Mouse (Mus musculus) forebrain, embryonic 14.5 days (tissue): ENCODE results near the gene Tango6. TPM values are rescaled to one million over a fixed set of nuclear protein-coding genes. Genes with fewer than 3 reads are reported as not detected.

Source experiments
- ATAC-seq: fragments of 200-750 bp; cut with Nextera tagmentation; 2 replicates; pipeline ENCODE4 v1.8.0; 2017; ENCODE audit warnings: mild to moderate bottlenecking, moderate library complexity
- DNase-seq: peaks from one replicate; pipeline ENCODE4 v3.0.0-alpha.2; 2015; ENCODE audit warnings: low spot score
- H3K27ac ChIP-seq: fragments of 300-500 bp; sonication (generic); 2 replicates; pipeline ENCODE4 v1.5.1; 2014; ENCODE audit warnings: low read depth, mild to moderate bottlenecking, control low read depth, low read length, moderate library complexity
- H3K27me3 ChIP-seq: fragments of 300-500 bp; sonication (generic); replicated peaks from 2 replicates; pipeline ENCODE4 v1.6.1; 2014; ENCODE audit warnings: low read length, control low read depth, mixed read lengths; ENCODE audit not compliant: control insufficient read depth, insufficient read depth
- H3K36me3 ChIP-seq: fragments of 300-500 bp; sonication (generic); 2 replicates; pipeline ENCODE4 v1.6.1; 2014; ENCODE audit warnings: low read length, control low read depth; ENCODE audit not compliant: control insufficient read depth, insufficient read depth
- H3K4me1 ChIP-seq: fragments of 300-500 bp; sonication (generic); 2 replicates; pipeline ENCODE4 v1.6.1; 2014; ENCODE audit warnings: antibody characterized with exemption, low read length, control low read depth; ENCODE audit not compliant: control insufficient read depth, insufficient read depth
- H3K4me2 ChIP-seq: fragments of 300-500 bp; sonication (generic); 2 replicates; pipeline ENCODE4 v1.6.1; 2014; ENCODE audit warnings: mild to moderate bottlenecking, control low read depth, low read length
- H3K4me3 ChIP-seq: fragments of 300-500 bp; sonication (generic); 2 replicates; pipeline ENCODE4 v1.5.1; 2014; ENCODE audit warnings: low read depth, low read length, control low read depth
- H3K9ac ChIP-seq: fragments of 300-500 bp; sonication (generic); 2 replicates; pipeline ENCODE4 v1.6.1; 2014; ENCODE audit warnings: mild to moderate bottlenecking, low read length, control low read depth, moderate library complexity
- H3K9me3 ChIP-seq: fragments of 300-500 bp; sonication (generic); replicated peaks from 2 replicates; pipeline ENCODE4 v1.6.1; 2016; ENCODE audit warnings: low read length, control low read depth, mixed read lengths; ENCODE audit not compliant: control insufficient read depth
- WGBS: fragments of 180-500 bp; shearing (Covaris S2); extraction: QIAGEN DNeasy Blood & Tissue Kit; methylation state at CpG from one replicate; pipeline ENCODE4 v1.1.7; 2014; 5-methylcytosine and 5-hydroxymethylcytosine counted together
- polyA plus RNA-seq: library from polyadenylated mRNA; unstranded; fragments of >200 nt; fragmentation: Nextera tagmentation; extraction: Ambion mirVana; gene quantifications from 2 replicates; pipeline ENCODE4 v1.2.1, GENCODE M21; 2014

The Tango6 gene
- polyA plus RNA-seq, 1 experiment from 2014 or later, result 2.4 TPM

DNA sequence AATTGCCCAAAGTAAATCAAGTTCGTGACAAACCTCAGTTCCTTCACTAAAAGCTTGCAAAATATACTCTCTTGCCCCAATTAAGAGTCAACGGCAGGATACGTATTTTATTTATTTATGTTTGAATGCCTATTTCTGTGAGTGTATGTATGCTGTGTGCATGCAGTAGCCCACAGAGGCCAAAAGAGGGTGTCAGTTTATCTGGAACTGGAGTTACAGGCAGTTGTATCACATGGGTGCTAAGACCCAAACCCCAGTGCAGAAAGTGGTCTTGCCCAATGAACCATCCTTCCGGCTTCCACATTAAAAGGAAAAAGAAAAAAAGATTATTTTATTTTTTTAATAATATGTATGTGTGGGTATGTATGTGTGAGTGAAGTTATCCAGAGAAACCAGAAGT, 1.5 kb downstream of the Tango6 start:
- DNase-seq, result no peak
- Histone ChIP-seq H3K9ac (no peak overlapping the region), H3K27me3 (no peaks in the 10 kb centered on the region), H3K9me3 (no peaks in the 10 kb centered on the region), H3K4me3 (no peak overlapping the region), H3K36me3 (no peaks in the 10 kb centered on the region), H3K4me2 (no peak overlapping the region), H3K4me1 (no peaks in the 10 kb centered on the region), H3K27ac (no peak overlapping the region)
- ATAC-seq, result no peak
- WGBS, result 97% methylated on average over 4 of the region's 4 CpGs

GRCm38 (mm10) chr8:106687479-106687878, 4.6 kb downstream of the Tango6 start:
- ATAC-seq, result no peak; the same call in 1 of the 2 replicates
- no peak overlapping the region for H3K27ac ChIP-seq
- no peak overlapping the region for H3K4me3 ChIP-seq
- no peaks in the 10 kb centered on the region for H3K27me3 ChIP-seq
- H3K4me2 ChIP-seq, result no peak overlapping the region
- 0 out of 2 replicates have a peak, but pooled peaks cover 1% of the 10 kb centered on the region for H3K36me3 ChIP-seq
- 10% methylated on average over 4 of the region's 4 CpGs for WGBS
- H3K9me3 ChIP-seq, result no peaks in the 10 kb centered on the region
- DNase-seq, result peak; percentile 87
- no peak overlapping the region for H3K9ac ChIP-seq
- no peaks in the 10 kb centered on the region for H3K4me1 ChIP-seq

- Histone ChIP-seq H3K4me2 (no peak overlapping the region), H3K4me3 (no peak overlapping the region), H3K9ac (no peak overlapping the region), H3K9me3 (no peaks in the 10 kb centered on the region), H3K4me1 (no peaks in the 10 kb centered on the region), H3K27ac (no peak overlapping the region), H3K36me3 (peaks cover 36% of the 10 kb centered on the region), H3K27me3 (no peaks in the 10 kb centered on the region)
- no peak for ATAC-seq
- WGBS, result 82% methylated on average over 3 of the region's 3 CpGs
- DNase-seq, result no peak
Observed at GRCm38 (mm10) chr8:106697748-106698248, 14.9 kb downstream of the Tango6 start.

GRCm38 (mm10) chr8:106699588-106699987, 16.7 kb downstream of the Tango6 start:
- Histone ChIP-seq H3K27me3 (no peaks in the 10 kb centered on the region), H3K9ac (no peak overlapping the region), H3K4me3 (no peak overlapping the region), H3K4me1 (no peaks in the 10 kb centered on the region), H3K36me3 (peaks cover 36% of the 10 kb centered on the region), H3K9me3 (no peaks in the 10 kb centered on the region), H3K4me2 (no peak overlapping the region), H3K27ac (no peak overlapping the region)
- WGBS, result 76% methylated on average over 5 of the region's 5 CpGs
- DNase-seq (peak; percentile 74), ATAC-seq (no peak)

DNA sequence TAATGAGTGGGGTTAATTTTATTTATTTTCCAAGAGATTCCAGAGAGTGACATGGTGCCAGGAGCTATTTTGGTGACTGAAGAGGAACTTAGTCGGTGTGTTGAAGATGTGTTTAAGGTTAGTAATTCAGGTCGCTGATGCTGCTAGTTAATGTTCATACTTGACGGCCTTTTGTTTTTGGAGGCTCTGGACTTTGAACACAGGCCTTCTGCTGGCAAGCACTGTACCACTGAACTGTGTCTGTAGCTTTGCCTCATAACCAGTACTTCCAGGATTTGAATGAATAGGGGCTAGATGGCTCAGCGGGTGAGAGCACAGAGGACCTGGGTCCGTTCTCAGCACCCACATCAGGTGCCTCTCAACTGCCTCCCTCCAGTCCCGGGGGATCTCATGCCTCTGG, 17.3 kb downstream of the Tango6 start:
- 86% methylated on average over 6 of the region's 6 CpGs for WGBS
- Histone ChIP-seq H3K27me3 (no peaks in the 10 kb centered on the region), H3K4me3 (no peak overlapping the region), H3K9me3 (no peaks in the 10 kb centered on the region), H3K27ac (no peak overlapping the region), H3K4me1 (no peaks in the 10 kb centered on the region), H3K4me2 (no peak overlapping the region), H3K36me3 (peaks cover 35% of the 10 kb centered on the region), H3K9ac (no peak overlapping the region)
- no peak for DNase-seq
- no peak for ATAC-seq

GRCm38 (mm10) chr8:106701360-106701759, 18.5 kb downstream of the Tango6 start:
- DNase-seq, result no peak
- no peaks in the 10 kb centered on the region for H3K27me3 ChIP-seq
- H3K4me2 ChIP-seq, result no peak overlapping the region
- peaks cover 32% of the 10 kb centered on the region for H3K36me3 ChIP-seq
- H3K27ac ChIP-seq, result no peak overlapping the region
- ATAC-seq, result no peak
- 95% methylated on average over 3 of the region's 3 CpGs for WGBS
- H3K4me1 ChIP-seq, result no peaks in the 10 kb centered on the region
- no peak overlapping the region for H3K9ac ChIP-seq
- H3K4me3 ChIP-seq, result no peak overlapping the region
- H3K9me3 ChIP-seq, result no peaks in the 10 kb centered on the region

DNA sequence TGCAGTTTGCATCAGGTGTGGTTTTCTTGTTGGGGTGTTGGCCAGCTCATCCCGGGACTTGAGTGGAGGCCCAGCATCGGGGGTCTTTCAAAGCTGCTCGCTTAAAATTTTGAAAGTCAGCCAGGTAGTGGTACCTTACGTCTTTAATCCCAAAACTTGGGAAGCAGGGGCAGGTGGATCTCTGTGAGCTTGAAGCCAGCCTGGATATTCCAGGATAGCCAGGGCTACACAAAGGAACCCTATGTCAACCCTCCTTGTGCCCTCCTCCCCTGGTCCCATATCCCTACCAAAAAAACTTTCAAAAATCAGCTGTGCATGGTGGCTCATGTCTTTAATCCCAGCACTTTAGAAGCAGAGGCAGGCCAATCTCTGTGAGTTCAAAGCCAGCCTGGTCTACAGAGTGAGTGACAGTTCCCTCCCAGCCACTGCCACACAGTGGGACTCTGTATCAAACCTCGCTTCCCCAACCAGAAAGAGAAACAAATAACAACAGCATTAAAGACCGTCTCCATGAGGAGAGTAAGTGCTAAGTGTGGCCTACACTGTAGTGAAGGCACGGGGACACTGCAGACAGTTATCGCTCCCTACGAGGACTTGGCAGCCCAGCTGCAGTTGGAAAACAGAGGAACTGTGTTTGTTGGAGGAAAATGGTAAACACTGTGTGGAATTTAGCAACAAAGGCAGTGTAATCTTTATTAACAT, 21.5 kb downstream of the Tango6 start:
- H3K9ac ChIP-seq, result no peak overlapping the region
- no peak overlapping the region for H3K4me2 ChIP-seq
- 82% methylated on average over 9 of the region's 9 CpGs for WGBS
- no peaks in the 10 kb centered on the region for H3K4me1 ChIP-seq
- H3K27ac ChIP-seq, result peak overlapping the region; percentile 6; the same call in 1 of the 2 replicates
- H3K27me3 ChIP-seq, result no peaks in the 10 kb centered on the region
- peaks cover 14% of the 10 kb centered on the region for H3K36me3 ChIP-seq
- peak; percentile 50 for ATAC-seq
- DNase-seq, result no peak
- H3K9me3 ChIP-seq, result no peaks in the 10 kb centered on the region
- no peak overlapping the region for H3K4me3 ChIP-seq

GRCm38 (mm10) chr8:106704901-106705321, 22.0 kb downstream of the Tango6 start:
- ATAC-seq (peak; percentile 52), DNase-seq (peak; percentile 66)
- no peaks in the 10 kb centered on the region for H3K4me1 ChIP-seq
- no peaks in the 10 kb centered on the region for H3K9me3 ChIP-seq
- H3K36me3 ChIP-seq, result peaks cover 9% of the 10 kb centered on the region
- H3K4me3 ChIP-seq, result no peak overlapping the region
- WGBS, result 53% methylated on average over 9 of the region's 9 CpGs
- H3K9ac ChIP-seq, result no peak overlapping the region
- H3K27me3 ChIP-seq, result no peaks in the 10 kb centered on the region
- H3K27ac ChIP-seq, result peak overlapping the region; percentile 6; the same call in 1 of the 2 replicates
- no peak overlapping the region for H3K4me2 ChIP-seq

GRCm38 (mm10) chr8:106706194-106706593, 23.3 kb downstream of the Tango6 start:
- Histone ChIP-seq H3K36me3 (no peaks in the 10 kb centered on the region), H3K27ac (no peak overlapping the region), H3K4me1 (no peaks in the 10 kb centered on the region), H3K9me3 (no peaks in the 10 kb centered on the region), H3K9ac (no peak overlapping the region), H3K27me3 (no peaks in the 10 kb centered on the region), H3K4me2 (no peak overlapping the region), H3K4me3 (no peak overlapping the region)
- DNase-seq (no peak), ATAC-seq (no peak)
- WGBS, result 82% methylated on average over 6 of the region's 6 CpGs
